Mouse (Mus musculus): Measurements from ENCODE around the gene Nfkbib.

Nfkbib gene

DNA sequence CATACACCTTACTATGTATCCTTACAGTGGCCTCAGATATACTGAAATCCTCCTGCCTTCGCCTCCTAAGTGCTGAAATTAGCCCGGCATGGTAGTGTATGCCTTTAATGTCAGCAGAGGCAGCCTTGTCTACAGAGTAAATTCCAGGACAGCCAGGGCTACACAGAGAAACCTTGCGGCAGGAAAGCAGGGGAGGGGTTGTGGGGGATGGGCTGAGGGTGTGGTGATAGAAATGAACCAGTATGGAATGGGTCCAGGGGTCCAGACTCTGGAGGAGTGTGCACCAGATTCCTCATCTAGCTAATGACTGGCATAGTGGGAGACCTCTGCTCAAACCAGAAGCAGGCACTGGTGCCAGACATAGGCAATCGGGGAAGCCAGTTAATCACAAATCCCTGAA is 48.2 kb downstream of the Nfkbib start:
- no peak for DNase-seq (ENCODE audit: low read depth, low spot score)

- no peak for DNase-seq (ENCODE audit: low read depth, low spot score)
Observed at GRCm38 (mm10) chr7:28717726-28718125, 49.6 kb downstream of the Nfkbib start.

DNA sequence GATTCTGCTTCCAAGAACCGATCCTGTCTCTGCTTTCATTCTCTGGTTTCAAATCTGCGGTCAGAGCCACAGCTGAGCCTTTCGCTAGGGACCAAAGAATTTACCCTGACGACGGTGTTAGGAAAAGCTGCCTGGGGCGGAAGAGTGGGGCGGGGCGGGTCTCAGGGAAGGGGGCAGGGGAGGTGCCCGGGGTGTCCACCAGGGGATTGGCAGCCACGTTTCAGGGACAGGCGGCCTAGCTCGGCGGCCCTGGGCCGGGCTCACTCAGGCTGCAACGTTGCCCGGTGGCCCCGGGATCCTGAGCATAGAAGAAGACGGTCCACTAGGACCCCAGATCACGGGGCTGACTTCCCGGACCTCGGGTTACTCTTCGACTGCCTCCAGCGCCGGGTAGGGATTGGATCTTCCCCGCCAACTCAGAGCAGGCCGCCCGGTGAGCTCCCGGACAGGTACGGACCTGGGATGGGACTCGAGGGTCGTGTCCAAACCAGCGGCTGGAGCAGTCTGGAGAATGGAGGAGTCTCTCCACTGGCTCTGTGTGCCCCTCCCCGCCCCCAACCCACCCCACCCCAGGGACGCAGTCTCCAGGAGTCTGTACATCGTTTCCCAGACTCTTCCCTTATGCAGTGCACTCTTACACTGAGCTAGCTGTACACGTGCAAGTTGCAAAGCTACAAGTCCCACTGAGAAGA is 50.6 kb downstream of the Nfkbib start, which contains the start of gene Fbxo17:
Gene Fbxo17, plus strand, starts transcription at position 215 of the 692 bp plus-strand sequence.
- peak; percentile 80 for DNase-seq (ENCODE audit: low read depth, low spot score)

DNA sequence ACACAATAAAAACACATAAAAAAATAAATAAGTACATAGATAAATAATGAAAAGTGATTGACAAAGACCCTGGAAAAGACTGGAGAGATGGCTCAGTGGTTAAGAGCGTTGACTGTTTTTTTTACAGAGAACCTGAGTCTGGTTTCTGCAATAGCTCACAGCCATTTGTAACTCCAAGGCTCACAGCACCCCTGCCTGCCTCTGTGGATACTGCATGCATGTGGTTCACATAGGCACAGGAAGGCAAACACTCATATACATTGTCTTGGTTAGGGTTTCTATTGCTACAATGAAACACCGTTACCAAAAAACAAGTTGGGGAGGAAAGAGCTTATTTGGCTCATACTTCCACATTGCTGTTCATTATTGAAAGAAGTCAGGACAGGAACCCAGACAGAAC is 51.7 kb downstream of the Nfkbib start:
- DNase-seq (ENCODE audit: low read depth, low spot score) = peak; percentile 30

- DNase-seq (ENCODE audit: low read depth, low spot score) = no peak
Observed at GRCm38 (mm10) chr7:28714667-28715066, 52.6 kb downstream of the Nfkbib start.

DNA sequence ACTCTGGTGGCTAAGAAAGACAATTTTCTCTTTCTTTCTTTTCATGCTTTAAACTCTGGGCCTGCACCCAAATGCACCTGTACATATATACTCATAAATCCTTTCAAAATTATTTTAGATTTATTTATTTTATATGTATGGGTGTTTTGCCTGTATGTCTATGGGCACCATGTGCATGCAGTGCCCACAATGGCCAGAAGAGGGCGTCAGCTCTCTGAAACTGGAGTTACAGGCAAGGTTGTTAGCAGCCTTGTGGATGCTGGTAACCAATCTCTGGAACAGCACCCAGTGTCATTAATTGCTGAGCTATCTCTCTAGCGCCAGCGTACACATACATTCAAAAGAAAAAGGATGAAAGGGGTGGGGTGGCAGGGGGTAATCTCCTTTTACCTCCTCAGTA is 56.4 kb downstream of the Nfkbib start:
- no peak for DNase-seq (ENCODE audit: low read depth, low spot score)

DNA sequence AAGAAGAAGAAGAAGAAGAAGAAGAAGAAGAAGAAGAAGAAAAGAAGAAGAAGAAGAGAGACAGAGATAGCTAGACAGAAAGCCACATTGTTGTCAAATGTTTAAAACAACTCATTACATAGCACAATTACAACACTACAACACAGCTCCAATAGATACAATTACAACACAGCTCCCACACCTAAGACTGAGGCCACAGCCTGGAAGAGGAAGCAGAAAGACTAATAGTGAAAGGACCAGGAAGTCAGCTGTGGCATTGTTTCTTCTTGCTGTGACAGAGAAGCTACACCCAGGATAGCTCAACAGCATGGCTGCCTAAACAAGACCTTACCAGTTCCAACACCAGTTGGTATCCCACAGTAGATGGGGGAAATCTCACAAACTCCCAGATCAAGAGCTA is 57.9 kb downstream of the Nfkbib start:
- no peak for DNase-seq (ENCODE audit: low read depth, low spot score)

Measured in 3T3-L1 (cell line).